Mouse (Mus musculus) heart, adult 9 months (tissue): Measurements from ENCODE around the gene Cd209a.
A peak's percentile ranks its signal among the peaks of the same experiment; 100 is the strongest.
"Not testable (repeated sequence)": the region's sequence is repeated elsewhere in the genome, so short reads cannot be mapped to it uniquely, and the experiment has no call there.

Experiments used
- DNase-seq, 2 experiments: peaks; one replicate each; pipeline ENCODE4 v3.0.0; 2022; ENCODE audit warnings: low spot score in 2 of 2

The Cd209a gene

DNA sequence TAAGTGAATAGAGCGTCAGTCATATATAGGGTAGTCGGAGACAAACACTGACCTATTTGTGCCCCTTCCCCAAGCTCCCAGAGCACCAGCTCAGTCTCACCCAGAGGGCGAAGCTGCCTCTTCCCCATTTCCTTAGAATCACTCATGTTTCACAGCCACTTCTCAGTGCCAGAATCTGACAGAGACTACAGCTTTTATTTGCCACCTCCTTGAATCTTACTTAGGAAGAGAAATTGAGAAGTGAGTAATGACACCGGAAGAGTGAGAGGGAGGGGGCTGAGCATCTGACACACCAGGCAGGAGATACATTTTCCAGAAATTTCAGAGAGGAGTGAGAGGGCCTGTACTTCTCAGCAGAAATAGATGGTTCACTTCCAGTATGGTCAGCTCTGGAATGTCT, at the start of gene Cd209a:
Gene Cd209a (minus strand): TSS at position 224 of the 400 bp plus-strand sequence.
- DNase-seq: no peak

DNA sequence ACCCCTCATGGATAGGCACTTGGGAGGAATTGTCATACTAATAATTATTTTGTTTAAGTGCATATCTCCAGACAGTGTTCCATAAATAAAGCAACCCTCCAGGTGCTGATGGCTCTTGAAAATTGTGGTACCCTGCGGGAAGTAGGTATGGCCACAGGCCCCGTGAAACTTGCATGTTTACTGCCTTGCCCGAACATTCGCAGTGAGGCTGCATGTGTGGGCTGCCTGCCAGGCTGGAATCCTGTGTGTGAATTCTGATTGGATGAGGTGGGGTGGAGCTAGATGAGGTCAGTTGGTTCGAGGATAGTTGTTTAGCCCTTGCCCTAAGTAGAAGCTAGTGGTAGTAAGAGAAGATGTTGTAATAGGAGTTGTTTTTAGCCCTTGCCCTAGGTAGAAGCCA, 19.9 kb upstream of the Cd209a start:
- DNase-seq: not testable (repeated sequence)

DNA sequence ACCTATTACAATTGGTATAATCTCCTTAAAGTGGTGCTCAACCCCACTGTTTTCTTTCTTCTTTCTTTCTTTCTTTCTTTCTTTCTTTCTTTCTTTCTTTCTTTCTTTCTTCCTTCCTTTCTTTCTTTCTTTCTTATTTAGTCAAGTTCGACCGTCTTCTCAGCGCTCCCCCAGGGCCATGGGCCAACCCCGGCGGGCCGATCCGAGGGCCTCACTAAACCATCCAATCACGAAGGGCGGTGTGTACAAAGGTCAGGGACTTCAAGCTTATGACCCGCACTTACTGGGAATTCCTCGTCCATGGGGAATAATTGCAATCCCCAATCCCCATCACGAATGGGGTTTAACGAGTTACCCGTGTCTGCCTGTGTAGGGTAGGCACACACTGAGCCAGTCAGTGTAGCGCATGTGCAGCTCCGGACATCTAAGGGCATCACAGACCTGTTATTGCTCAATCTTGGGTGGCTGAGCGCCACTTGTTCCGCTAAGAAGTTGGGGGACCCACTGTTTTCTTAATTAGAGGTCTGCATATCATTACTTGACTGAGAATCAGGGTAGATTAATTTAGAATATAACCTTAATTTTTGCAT, 5.6 kb upstream of the Cd209a start:
- DNase-seq: no peak

- DNase-seq: no peak
Observed at GRCm38 (mm10) chr8:3736947-3737346, 11.8 kb downstream of the Cd209a start.

DNA sequence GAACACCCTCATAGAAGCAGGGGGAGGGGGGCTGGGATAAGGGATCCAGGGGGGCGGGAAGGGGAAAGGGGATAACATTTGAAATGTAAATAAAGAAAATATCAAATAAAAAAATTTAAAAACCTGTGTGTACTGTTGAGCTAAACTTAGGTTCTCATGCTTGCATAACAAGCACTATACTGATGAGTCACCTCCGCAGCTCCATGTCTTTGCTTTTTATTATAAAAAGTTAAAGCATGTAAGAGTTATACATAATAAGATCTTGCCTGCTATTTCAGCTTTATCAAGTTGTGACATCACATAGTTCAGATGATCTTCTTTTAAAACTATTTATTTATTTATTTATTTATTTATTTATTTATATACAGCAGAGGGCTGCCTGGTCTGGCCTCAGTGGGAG, 13.2 kb downstream of the Cd209a start:
- DNase-seq: no peak

DNA sequence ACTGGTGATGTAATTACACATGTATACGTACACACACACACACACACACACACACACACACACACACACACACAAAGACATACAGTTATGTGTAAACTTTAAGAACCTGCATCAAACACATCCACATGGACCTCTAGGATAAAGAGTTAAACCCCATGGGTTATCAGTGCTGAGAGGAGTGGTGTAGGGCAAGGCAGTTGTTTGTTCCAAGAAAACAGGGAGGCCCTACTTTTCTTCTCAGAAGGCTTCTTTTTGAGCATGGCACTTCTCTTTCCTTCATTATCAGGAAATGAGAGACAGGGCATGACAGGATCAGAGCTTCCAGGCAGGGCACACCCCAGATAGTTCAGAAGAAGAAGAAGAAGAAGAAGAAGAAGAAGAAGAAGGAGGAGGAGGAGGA, 14.7 kb downstream of the Cd209a start:
- no peak for DNase-seq

- DNase-seq: no peak
Observed at GRCm38 (mm10) chr8:3721041-3721440, 27.7 kb downstream of the Cd209a start.

GRCm38 (mm10) chr8:3720551-3720950, 28.2 kb downstream of the Cd209a start, which contains the start of gene Clec4g:
Gene Clec4g, minus strand, starts transcription at chr8:3720651.
- no peak for DNase-seq

DNA sequence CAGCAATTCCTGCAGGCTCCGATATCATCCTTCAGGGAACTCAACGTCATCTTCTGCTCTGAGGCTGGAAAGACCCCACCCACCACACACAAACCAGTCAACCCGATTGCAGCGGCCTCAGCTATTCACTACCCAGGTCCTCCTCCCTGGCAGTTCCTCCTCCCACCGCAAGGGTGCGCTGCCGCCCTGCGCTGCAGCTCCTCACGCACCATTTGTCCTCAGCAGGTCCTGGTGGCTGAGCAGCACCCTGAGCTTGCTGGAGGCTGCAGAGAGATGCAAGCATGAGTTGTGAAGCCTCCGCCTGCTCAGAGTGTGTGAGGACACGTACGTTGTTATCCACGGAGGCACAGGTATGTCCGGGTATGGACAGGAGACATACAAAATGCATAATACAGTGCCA, 30.2 kb downstream of the Cd209a start:
- DNase-seq: peak; percentile 67 to 73

DNA sequence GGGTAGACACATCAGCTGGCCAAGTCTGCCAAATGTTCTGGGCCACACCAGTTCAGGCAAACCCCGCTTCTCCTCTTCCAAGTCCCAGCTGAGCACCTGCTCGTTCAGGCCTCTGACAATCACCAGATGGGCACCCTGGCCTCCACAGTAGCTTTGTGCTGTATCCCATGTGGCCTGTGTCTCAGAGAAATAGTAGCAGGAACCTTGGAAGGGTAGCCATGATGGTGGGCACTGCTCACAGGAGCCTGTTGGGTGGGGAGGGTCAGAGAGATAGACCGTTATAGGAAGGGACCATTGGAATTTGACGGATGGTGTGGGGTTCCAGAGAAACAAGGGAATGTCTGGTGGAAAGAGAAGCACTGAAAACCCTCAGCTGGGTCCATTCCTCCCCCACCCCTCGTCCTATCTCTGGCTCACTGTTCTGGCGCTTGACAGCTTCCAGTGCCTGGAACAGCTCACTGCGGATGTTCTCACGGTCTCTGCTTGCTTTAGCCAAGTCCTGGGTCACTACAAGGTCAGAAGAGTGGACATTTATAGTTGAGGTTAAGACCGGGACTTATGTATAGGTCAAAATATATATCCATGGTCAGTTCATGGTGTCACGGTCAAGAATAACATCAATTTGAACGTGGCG, 31.3 kb downstream of the Cd209a start:
- DNase-seq: peak; percentile 39

GRCm38 (mm10) chr8:3711646-3712045, 37.1 kb downstream of the Cd209a start:
- DNase-seq: peak; percentile 19 to 50

DNA sequence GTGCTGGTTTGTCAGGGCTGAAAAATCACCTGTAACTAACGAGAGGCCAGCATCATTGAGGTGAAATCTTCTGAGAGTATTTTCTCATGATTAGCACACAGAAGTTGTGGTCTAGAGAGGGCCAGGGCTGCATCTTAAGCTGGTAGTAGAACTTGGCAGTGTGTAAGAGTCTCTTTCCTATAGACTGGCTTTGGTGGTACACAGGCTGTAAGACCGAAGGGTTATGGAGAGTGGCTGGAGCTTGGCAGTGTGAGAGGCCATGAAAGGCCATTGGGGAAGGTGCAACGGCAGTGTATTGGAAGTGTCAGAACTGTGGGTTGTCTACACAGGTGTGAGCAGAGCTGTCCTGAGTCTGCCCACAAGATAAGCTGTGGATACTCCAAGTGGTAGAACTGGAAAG, 38.5 kb downstream of the Cd209a start:
- no peak for DNase-seq

DNA sequence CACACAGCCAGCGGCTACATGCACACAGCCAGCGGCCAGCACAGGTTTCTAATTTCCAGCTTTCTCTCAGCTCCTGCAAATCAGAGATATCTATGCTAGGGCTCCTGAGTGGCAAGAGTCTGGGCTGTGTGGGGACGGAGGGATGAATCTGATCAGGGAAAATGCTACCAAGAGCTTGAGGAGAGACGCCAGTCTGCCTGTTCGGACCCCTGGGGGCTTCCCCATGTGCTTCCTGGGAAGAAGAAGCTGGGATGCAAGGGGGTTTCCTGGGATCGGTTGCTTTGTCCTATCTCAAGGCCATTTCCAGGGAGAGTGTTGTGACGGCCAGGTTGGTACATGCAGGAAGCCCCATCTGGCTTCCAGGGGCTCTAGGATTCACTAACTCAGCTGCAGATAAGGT, 41.2 kb downstream of the Cd209a start:
- no peak for DNase-seq

- DNase-seq: no peak
Observed at GRCm38 (mm10) chr8:3705711-3706110, 43.1 kb downstream of the Cd209a start.

DNA sequence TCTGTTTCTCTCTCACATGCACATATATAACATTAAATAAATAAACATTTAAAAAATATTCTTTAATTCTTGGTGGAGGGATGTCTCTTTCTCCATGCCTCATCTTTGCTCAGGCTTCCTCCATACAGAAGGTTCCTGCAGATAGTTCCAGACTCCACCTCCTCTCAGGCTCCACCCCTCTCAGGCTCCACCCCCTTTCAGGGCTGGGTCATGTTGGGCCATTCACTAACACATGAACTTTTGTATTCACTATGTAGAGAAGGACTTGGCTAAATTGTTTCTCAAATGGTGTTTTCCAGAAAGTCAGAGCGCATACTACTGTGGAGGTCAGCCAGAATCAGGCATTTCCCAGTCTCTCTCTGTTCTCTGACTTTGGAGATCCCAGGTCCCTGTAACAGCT, 47.3 kb downstream of the Cd209a start:
- DNase-seq: no peak

DNA sequence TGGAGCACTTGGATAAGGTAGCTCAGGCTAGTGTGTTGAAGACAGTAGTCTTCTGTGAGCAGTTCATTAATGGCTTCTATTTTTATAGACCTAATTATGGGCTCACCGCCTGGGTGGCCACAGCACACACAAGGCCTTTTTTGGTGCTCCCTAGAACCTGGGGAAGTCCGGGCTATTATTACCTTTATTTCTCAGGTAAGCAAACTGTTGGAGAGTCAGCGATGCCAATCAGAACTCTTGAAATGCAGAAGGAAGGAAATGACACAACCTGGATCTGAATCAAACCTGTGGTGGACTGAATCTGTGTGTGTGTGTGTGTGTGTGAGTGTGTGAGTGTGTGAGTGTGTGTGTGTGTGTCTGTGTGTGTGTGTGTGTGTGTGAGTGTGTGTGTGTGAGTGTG, 54.7 kb downstream of the Cd209a start, which contains the start of gene Fcer2a:
Gene Fcer2a (minus strand): TSS at position 55 of the 400 bp plus-strand sequence.
- DNase-seq: no peak
